Mouse (Mus musculus) gastrocnemius, postnatal 10 days (tissue): ENCODE data around the gene Card19. TPM values are rescaled to one million over a fixed set of nuclear protein-coding genes. Genes with fewer than 3 reads are reported as not detected.

ENCODE experiments used
- DNase-seq: peaks from one replicate; pipeline ENCODE4 v3.0.0; 2021; ENCODE audit warnings: mixed read lengths
- long read RNA-seq, 2 experiments: library from polyadenylated mRNA; stranded (forward); transcript quantifications; one replicate each; pipeline ENCODE4 v2.0.0; 2021
- total RNA-seq, 2 experiments: library from RNA; stranded (reverse); gene quantifications; 2 replicates each; pipeline ENCODE4 v1.2.3; 2021

The Card19 gene
- 10 to 100 TPM; 49.9 to 62.0 TPM for total RNA-seq
- long read RNA-seq, experiment 1, transcript Card19-201 (6 exons, 804 nt) = major isoform, 12 of 53 reads
- long read RNA-seq, experiment 1, partial matches to known transcripts = 0 of 53 reads
- long read RNA-seq, experiment 1, other reads (novel, unspliced or antisense) = 41 of 53 reads
- long read RNA-seq, experiment 2, transcript Card19-201 (6 exons, 804 nt) = major isoform, 13 of 57 reads
- long read RNA-seq, experiment 2, partial matches to known transcripts = 4 of 57 reads
- long read RNA-seq, experiment 2, other reads (novel, unspliced or antisense) = 38 of 57 reads

- DNase-seq = peak; percentile 95
These were observed at the start of gene Card19 for GRCm38 (mm10) chr13:49215504-49216219. TSS of gene Card19 (minus strand) at chr13:49216037.

DNA sequence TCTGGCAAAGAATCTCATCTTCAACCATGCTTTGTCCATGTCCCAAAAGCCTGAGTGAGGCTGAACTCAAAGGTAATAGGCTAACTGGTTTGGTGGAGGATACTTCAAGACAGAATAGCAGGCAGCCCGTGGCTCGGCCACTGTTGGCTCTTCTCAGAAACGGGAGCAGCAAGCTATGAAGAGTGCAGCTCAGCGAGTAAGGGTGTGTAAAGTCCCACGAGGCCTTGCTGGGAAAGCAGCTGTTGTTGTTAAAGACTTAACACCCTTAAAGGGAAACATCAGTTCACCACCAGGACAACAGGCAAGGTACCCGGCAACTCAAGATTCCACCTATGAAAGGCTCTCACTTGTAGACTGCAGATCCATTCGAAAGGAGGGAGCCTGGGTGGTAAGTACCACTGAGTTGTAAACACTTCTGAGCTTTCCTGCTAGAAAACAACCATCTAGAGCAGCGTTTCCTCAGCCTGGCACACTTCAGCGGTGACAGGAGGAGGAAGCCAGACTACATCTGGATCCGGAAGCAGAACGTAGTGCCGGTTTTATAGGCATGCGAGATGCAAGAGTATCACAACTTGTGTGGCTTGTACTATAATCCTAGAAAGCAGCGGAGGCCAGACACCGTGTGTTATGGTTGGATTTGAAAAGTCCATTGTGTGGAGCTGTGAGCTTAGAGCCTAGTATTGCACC, 44.3 kb upstream of the Card19 start:
- no peak for DNase-seq

DNA sequence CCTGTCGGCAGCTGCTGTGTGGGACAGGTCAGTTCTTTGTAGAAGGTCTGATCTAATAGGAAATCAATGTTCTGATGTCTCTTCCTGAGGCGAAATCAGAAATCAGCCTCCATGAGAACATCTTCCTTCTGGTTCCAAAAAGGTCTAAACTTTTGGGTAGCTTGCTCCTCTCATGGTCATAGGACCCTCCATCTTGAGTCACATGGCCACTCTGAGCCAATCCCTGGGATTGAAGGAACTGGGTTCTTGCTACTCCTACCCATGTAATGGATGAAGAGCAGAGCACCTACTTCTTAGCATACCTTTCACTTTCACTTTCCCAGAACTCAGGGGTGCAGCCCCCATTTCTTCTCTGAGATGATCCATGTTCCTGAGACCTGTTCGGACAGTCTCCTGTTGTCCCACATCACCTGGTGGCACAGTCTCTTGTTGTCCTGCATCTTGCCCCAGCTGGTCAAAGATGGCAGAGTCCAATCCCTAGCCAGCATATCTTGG, 42.0 kb upstream of the Card19 start:
- no peak for DNase-seq

DNA sequence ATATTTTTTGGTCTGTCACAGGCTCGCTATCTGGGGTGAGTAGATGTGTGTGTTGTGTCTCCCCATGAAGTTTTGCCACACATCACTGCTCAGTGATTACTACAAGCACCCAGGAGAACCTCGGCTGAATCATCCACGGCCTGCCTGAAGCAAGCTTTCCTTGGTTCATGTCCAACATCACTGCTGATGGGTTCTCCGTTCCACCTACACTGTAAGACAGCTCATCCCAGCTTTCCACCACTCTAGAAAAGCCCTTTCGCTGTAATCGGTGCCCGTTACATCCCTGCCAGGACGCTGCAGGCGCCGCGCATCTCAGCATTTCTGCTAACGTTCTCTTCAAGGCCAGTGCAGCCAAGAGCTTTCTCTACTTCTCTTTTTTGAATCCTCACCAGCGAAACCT, 36.9 kb upstream of the Card19 start:
- DNase-seq = no peak

GRCm38 (mm10) chr13:49252113-49252512, 36.3 kb upstream of the Card19 start:
- no peak for DNase-seq

- DNase-seq = no peak
These were observed 35.1 kb upstream of the Card19 start for GRCm38 (mm10) chr13:49250716-49251517.

- no peak for DNase-seq
These were observed 33.8 kb upstream of the Card19 start for GRCm38 (mm10) chr13:49249634-49250033.

DNA sequence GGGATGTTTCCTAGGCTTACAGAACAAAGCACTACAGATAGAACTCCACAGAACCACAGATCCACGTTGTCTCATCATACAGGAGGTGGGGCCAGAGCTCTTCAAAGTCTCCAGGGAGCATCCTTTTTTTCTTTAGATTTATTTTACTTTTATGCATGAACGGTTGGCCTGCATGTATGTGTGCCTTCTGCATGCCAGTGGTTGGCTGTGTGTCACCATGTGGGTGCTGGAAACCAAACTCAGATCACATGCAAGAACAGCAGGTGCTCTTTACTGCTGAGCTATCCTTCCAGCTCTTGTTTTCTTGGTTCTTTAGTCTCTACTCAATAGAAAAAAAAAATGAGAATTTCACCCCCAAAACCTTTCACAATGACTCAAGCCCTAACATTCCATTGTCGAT, 33.1 kb upstream of the Card19 start:
- DNase-seq = no peak

DNA sequence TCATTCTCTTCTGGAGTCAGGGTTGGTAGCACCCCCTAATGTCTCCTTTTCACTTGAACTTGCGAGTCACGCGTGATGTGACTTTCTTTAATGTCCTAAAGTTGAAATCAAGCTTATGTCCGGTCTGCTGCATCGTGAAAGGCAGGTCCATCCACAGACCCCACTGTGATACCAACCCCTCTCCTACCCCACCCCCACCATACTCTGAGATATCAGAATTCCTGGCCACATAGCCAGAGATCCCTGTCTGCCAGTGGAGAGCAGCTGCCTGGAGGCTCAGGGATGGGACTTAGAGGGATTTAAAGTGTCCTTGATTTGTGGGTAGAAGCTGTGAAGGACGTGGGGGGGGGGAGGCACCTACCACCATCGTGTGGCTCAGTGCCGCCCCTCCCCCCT, 32.6 kb upstream of the Card19 start, which contains the start of gene Susd3:
Gene Susd3 (minus strand): TSS at position 240 of the 396 bp plus-strand sequence.
- no peak for DNase-seq

- peak; percentile 29 for DNase-seq
These were observed 32.1 kb upstream of the Card19 start for GRCm38 (mm10) chr13:49247740-49248466.

GRCm38 (mm10) chr13:49247232-49247739, 31.4 kb upstream of the Card19 start:
- DNase-seq = no peak

GRCm38 (mm10) chr13:49246626-49247025, 30.8 kb upstream of the Card19 start:
- DNase-seq = no peak

- no peak for DNase-seq
These were observed 30.2 kb upstream of the Card19 start for GRCm38 (mm10) chr13:49246011-49246410.

GRCm38 (mm10) chr13:49245251-49245650, 29.4 kb upstream of the Card19 start:
- DNase-seq = no peak

DNA sequence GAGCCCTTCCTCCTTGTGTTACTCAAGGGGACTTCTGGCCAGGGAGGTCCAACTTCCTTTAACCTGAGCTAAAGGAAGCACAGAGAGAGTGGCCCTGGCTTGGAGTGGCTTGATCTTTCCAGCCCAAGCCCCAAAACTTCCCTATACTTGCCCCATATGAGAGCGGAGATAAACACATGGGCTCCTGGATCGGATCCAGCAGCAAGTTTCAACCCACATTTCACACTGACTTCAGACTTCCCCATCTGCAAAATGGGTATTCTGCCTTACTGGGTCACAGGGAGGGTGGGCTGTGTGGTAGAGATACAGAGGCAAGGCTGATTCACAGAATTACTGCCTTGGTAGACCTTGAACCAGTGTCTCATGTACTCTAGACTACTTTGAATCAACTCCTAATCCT, 27.7 kb upstream of the Card19 start:
- no peak for DNase-seq

GRCm38 (mm10) chr13:49242321-49243065, 26.7 kb upstream of the Card19 start:
- no peak for DNase-seq

DNA sequence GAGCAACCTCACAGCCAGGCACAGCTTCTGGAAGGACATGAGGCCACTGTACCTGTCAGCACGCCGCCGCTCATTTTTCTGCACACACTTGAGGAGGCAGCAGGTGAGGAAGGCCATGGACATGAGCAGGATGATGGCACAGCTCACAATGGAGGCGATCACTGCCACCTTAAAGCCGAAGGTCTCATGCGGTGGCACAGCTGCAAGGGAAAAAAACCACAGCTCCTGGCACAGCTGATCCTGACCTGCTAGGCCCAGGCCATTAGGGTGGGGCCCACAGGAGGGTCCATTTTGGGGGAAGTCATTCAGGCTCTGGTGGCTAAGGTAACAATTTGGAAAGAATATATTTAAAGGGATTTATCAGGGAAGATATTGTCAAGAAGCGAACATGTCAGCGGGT, 22.9 kb upstream of the Card19 start:
- DNase-seq = no peak

- DNase-seq = no peak
These were observed 21.8 kb upstream of the Card19 start for GRCm38 (mm10) chr13:49237617-49238016.

GRCm38 (mm10) chr13:49234711-49235110, 18.9 kb upstream of the Card19 start:
- no peak for DNase-seq

GRCm38 (mm10) chr13:49233792-49234572, 18.1 kb upstream of the Card19 start:
- DNase-seq = no peak
